Mouse (Mus musculus) intestine, embryonic 16.5 days (tissue): ENCODE measurements around the gene Zmynd11. TPM values are rescaled to one million over a fixed set of nuclear protein-coding genes. Genes with fewer than 3 reads are reported as not detected.

Source experiments
- ATAC-seq: fragments of 200-750 bp; cut with Nextera tagmentation; 2 replicates; pipeline ENCODE4 v1.8.0; 2017; ENCODE audit warnings: moderate TSS enrichment, moderate library complexity
- H3K27ac ChIP-seq: fragments of 300-500 bp; sonication (generic); 2 replicates; pipeline ENCODE4 v1.5.1; 2014; ENCODE audit warnings: mild to moderate bottlenecking, low read length
- H3K27me3 ChIP-seq: fragments of 300-500 bp; sonication (generic); replicated peaks from 2 replicates; pipeline ENCODE4 v1.6.1; 2014; ENCODE audit warnings: low read length, control low read depth, mixed read lengths; ENCODE audit not compliant: control insufficient read depth, insufficient read depth
- H3K36me3 ChIP-seq: fragments of 300-500 bp; sonication (generic); 2 replicates; pipeline ENCODE4 v1.6.1; 2014; ENCODE audit warnings: low read length, control low read depth; ENCODE audit not compliant: control insufficient read depth, insufficient read depth
- H3K4me1 ChIP-seq: fragments of 300-500 bp; sonication (generic); 2 replicates; pipeline ENCODE4 v1.6.1; 2014; ENCODE audit warnings: low read length, control low read depth, mixed read lengths; ENCODE audit not compliant: control insufficient read depth, insufficient read depth
- H3K4me2 ChIP-seq: fragments of 300-500 bp; sonication (generic); 2 replicates; pipeline ENCODE4 v1.6.1; 2014; ENCODE audit warnings: low read depth, low read length, control low read depth
- H3K4me3 ChIP-seq: fragments of 300-500 bp; sonication (generic); 2 replicates; pipeline ENCODE4 v1.5.1; 2014; ENCODE audit warnings: mild to moderate bottlenecking, low read length
- H3K9ac ChIP-seq: fragments of 300-500 bp; sonication (generic); 2 replicates; pipeline ENCODE4 v1.6.1; 2014; ENCODE audit warnings: low read depth, low read length
- H3K9me3 ChIP-seq: fragments of 300-500 bp; sonication (generic); 2 replicates; pipeline ENCODE4 v1.6.1; 2016; ENCODE audit warnings: low read length, control low read depth; ENCODE audit not compliant: control insufficient read depth
- WGBS: fragments of 180-500 bp; shearing (Covaris S2); extraction: QIAGEN DNeasy Blood & Tissue Kit; methylation state at CpG from one replicate; pipeline ENCODE4 v1.1.7; 2014; 5-methylcytosine and 5-hydroxymethylcytosine counted together
- polyA plus RNA-seq: library from polyadenylated mRNA; unstranded; fragments of >200 nt; fragmentation: Nextera tagmentation; extraction: Ambion mirVana; gene quantifications from 2 replicates; pipeline ENCODE4 v1.2.1, GENCODE M21; 2015

The Zmynd11 gene
- polyA plus RNA-seq, 1 experiment from 2014 or later: 69.9 TPM

GRCm38 (mm10) chr13:9697340-9697739 is 67.8 kb downstream of the Zmynd11 start:
- Histone ChIP-seq H3K4me3 (no peak overlapping the region), H3K27ac (no peak overlapping the region), H3K4me1 (no peaks in the 10 kb centered on the region), H3K9me3 (no peaks in the 10 kb centered on the region), H3K36me3 (peaks cover 8% of the 10 kb centered on the region; the same call in 1 of the 2 replicates), H3K4me2 (no peak overlapping the region), H3K27me3 (no peaks in the 10 kb centered on the region), H3K9ac (no peak overlapping the region)
- 95% methylated on average over 4 of the region's 4 CpGs for WGBS
- ATAC-seq: no peak

- H3K4me2 ChIP-seq: no peak overlapping the region
- peak; percentile 67; the same call in 1 of the 2 replicates for ATAC-seq
- H3K4me3 ChIP-seq: no peak overlapping the region
- no peaks in the 10 kb centered on the region for H3K27me3 ChIP-seq
- H3K9me3 ChIP-seq: no peaks in the 10 kb centered on the region
- peaks cover 13% of the 10 kb centered on the region for H3K36me3 ChIP-seq
- no peak overlapping the region for H3K27ac ChIP-seq
- H3K4me1 ChIP-seq: no peaks in the 10 kb centered on the region
- no peak overlapping the region for H3K9ac ChIP-seq
Measured at GRCm38 (mm10) chr13:9695809-9696208, 69.3 kb downstream of the Zmynd11 start.

GRCm38 (mm10) chr13:9695403-9695802 is 69.7 kb downstream of the Zmynd11 start:
- Histone ChIP-seq H3K27me3 (no peaks in the 10 kb centered on the region), H3K27ac (no peak overlapping the region), H3K4me2 (no peak overlapping the region), H3K9me3 (no peaks in the 10 kb centered on the region), H3K4me1 (no peaks in the 10 kb centered on the region), H3K4me3 (no peak overlapping the region), H3K36me3 (peaks cover 17% of the 10 kb centered on the region), H3K9ac (no peak overlapping the region)
- WGBS: 79% methylated on average over 4 of the region's 4 CpGs
- no peak for ATAC-seq

- H3K9me3 ChIP-seq: no peaks in the 10 kb centered on the region
- H3K4me1 ChIP-seq: no peaks in the 10 kb centered on the region
- WGBS: 92% methylated on average over 6 of the region's 6 CpGs
- ATAC-seq: no peak
- no peak overlapping the region for H3K4me2 ChIP-seq
- H3K27me3 ChIP-seq: no peaks in the 10 kb centered on the region
- no peak overlapping the region for H3K27ac ChIP-seq
- peaks cover 21% of the 10 kb centered on the region for H3K36me3 ChIP-seq
- H3K4me3 ChIP-seq: no peak overlapping the region
- H3K9ac ChIP-seq: no peak overlapping the region
Measured at GRCm38 (mm10) chr13:9694651-9695050, 70.5 kb downstream of the Zmynd11 start.

GRCm38 (mm10) chr13:9692876-9693275 is 72.3 kb downstream of the Zmynd11 start:
- peaks cover 26% of the 10 kb centered on the region for H3K36me3 ChIP-seq
- no peak overlapping the region for H3K9ac ChIP-seq
- H3K4me2 ChIP-seq: no peak overlapping the region
- whole genome bisulfite sequencing: 69% methylated on average over 3 of the region's 3 CpGs
- no peaks in the 10 kb centered on the region for H3K9me3 ChIP-seq
- no peak for ATAC-seq
- no peaks in the 10 kb centered on the region for H3K4me1 ChIP-seq
- no peak overlapping the region for H3K4me3 ChIP-seq
- H3K27me3 ChIP-seq: no peaks in the 10 kb centered on the region
- no peak overlapping the region for H3K27ac ChIP-seq

GRCm38 (mm10) chr13:9689366-9689765 is 75.8 kb downstream of the Zmynd11 start:
- no peak overlapping the region for H3K4me2 ChIP-seq
- no peak for ATAC-seq
- no peaks in the 10 kb centered on the region for H3K4me1 ChIP-seq
- H3K27ac ChIP-seq: no peak overlapping the region
- no peak overlapping the region for H3K9ac ChIP-seq
- no peaks in the 10 kb centered on the region for H3K9me3 ChIP-seq
- no peak overlapping the region for H3K4me3 ChIP-seq
- H3K36me3 ChIP-seq: peaks cover 24% of the 10 kb centered on the region
- 81% methylated on average over 16 of the region's 16 CpGs for WGBS
- no peaks in the 10 kb centered on the region for H3K27me3 ChIP-seq

- Histone ChIP-seq H3K9ac (no peak overlapping the region), H3K9me3 (no peaks in the 10 kb centered on the region), H3K4me2 (no peak overlapping the region), H3K27ac (no peak overlapping the region), H3K4me3 (no peak overlapping the region), H3K36me3 (peaks cover 22% of the 10 kb centered on the region), H3K27me3 (no peaks in the 10 kb centered on the region), H3K4me1 (no peaks in the 10 kb centered on the region)
- WGBS: 91% methylated on average over 11 of the region's 11 CpGs
- ATAC-seq: no peak
Measured at GRCm38 (mm10) chr13:9686765-9687164, 78.4 kb downstream of the Zmynd11 start.

GRCm38 (mm10) chr13:9686261-9686660 is 78.9 kb downstream of the Zmynd11 start:
- WGBS: 92% methylated on average over 7 of the region's 7 CpGs
- no peaks in the 10 kb centered on the region for H3K27me3 ChIP-seq
- no peak overlapping the region for H3K9ac ChIP-seq
- H3K36me3 ChIP-seq: peaks cover 20% of the 10 kb centered on the region
- no peaks in the 10 kb centered on the region for H3K9me3 ChIP-seq
- H3K4me2 ChIP-seq: no peak overlapping the region
- ATAC-seq: no peak
- no peak overlapping the region for H3K4me3 ChIP-seq
- no peak overlapping the region for H3K27ac ChIP-seq
- no peaks in the 10 kb centered on the region for H3K4me1 ChIP-seq

- WGBS: 95% methylated on average over 11 of the region's 11 CpGs
- Histone ChIP-seq H3K9me3 (no peaks in the 10 kb centered on the region), H3K4me1 (no peaks in the 10 kb centered on the region), H3K4me2 (no peak overlapping the region), H3K36me3 (peaks cover 5% of the 10 kb centered on the region; the same call in 1 of the 2 replicates), H3K9ac (no peak overlapping the region), H3K27me3 (no peaks in the 10 kb centered on the region), H3K4me3 (no peak overlapping the region), H3K27ac (no peak overlapping the region)
- no peak for ATAC-seq
Measured at GRCm38 (mm10) chr13:9684153-9684923, 80.8 kb downstream of the Zmynd11 start.

GRCm38 (mm10) chr13:9683280-9683679 is 81.8 kb downstream of the Zmynd11 start:
- Histone ChIP-seq H3K27ac (no peak overlapping the region), H3K36me3 (peaks cover 4% of the 10 kb centered on the region; the same call in 1 of the 2 replicates), H3K4me2 (no peak overlapping the region), H3K4me1 (no peaks in the 10 kb centered on the region), H3K4me3 (no peak overlapping the region), H3K27me3 (no peaks in the 10 kb centered on the region), H3K9ac (no peak overlapping the region), H3K9me3 (no peaks in the 10 kb centered on the region)
- 89% methylated on average over 4 of the region's 4 CpGs for WGBS
- ATAC-seq: 0 out of 2 replicates have a peak, but pooled peaks have one; percentile 26
